Mouse (Mus musculus) subcutaneous adipose tissue, adult 2 months (tissue): Measurements from ENCODE around the gene Grn. TPM values are rescaled to one million over a fixed set of nuclear protein-coding genes. Genes with fewer than 3 reads are reported as not detected.

Experiments used
- polyA plus RNA-seq: library from polyadenylated mRNA; depleted of rRNA; stranded (reverse); fragments of >200 nt; gene quantifications from 2 replicates; pipeline ENCODE4 v1.2.3, GENCODE M21; 2012; ENCODE audit warnings: low replicate concordance; rRNA removed

Grn gene
- polyA plus RNA-seq: 332 and 384 TPM in 2 replicates

DNA sequence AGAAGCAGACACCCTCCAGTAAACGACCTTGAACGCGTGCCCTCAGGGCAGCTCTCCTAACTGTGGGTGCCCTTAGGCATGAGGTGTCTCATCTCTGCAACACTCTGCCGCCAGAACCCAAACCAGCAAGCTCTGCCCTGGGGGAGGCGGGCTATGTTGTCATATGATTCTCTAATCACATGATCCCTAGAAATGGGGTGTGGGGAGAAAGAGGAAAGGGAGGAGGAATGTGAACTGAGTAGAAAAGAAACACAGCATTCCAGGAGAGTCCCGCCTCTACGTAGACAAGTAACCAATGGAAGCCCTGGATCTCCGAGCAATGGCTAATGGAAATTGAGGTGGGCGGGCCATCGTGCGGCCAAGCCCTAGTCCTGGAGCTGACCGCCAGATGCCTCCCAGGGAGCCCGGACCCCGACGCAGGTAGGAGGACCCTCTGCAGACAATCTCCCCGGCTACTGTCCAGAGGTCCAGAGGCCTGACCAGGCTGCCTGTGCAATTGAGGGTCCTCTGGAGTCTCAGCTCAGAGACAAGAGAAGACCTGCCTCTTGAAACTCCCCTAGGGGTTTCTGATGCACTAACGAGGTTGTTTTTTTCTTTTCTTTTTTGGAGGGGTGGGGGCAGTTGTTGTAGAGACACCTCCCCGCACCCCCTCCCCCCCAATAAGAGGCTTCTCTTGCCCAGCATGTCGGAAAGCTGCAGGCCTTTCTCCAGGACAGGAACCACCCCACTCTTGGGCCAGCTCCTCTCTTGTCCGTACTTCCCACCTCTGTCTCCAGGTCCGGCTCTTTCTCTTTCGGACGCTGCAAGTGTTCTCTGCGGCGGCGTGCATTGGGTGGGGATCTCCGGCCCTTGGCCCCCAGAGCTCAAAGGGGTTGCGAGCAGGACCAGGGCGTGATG lies at the start of gene Grn:
Gene Grn (plus strand): TSS at position 195 of the 897 bp plus-strand sequence.

DNA sequence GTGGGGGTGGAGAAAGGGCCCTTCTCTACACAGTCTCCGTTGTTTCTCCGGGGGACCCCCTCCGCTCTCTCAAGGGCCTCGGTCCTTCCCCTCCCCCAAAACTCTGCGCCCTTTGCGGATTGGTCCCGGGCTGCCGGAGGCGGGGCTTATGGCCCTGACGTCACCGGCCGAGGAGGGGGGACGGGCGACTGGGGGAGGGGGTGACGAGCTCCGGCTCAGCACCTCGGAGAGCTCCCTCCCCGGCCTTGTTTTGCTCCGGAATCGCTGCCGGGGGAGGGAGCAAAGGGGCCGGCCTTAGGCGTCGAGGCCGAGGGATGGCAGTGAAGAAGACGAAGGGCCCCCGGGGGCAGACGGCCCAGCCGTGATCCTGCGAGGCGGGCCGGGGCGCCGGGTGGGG lies 36.9 kb upstream of the Grn start, which contains the start of gene Rundc3a:
Gene Rundc3a (plus strand): TSS at position 166 of the 397 bp plus-strand sequence.

DNA sequence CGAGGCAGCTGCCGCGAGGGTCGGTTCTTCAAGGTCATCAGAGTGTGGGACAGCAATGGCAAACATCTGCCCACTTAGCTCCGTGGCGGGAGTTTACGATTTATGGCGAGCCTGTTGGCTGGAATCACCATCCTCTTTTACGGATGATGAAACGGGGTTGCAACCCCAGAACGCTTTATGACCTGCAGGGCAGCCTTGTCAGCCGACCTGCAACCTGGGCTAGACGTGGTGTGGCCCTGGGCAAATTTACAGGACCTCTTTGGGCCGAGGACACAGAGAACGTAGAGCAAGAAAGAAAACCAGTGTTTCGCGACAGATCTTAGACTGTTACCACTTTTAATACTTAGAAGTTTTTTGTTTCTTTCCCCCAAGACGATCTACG lies 22.3 kb upstream of the Grn start, which contains the start of gene Slc25a39:
Gene Slc25a39 (minus strand): TSS at position 113 of the 382 bp plus-strand sequence.

DNA sequence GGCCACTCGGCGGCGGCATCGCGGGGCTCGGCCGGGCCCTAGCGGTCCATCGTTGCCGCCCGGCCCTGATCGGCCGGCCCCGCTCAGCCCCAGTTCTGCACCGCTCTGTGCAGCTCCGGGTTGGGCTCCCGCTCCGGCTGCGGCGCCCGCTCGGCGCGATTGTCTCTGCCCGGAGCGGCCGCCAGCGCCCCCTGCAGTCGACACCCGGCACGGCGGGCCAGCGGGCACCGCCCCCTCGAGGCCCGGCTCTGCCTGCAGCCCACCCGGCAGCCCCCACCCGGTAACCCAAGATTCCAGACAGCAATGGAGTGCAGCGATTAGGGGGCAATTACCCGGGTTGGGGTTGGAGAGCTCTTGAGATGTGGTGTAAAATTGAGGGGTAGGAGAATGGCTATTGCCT lies 17.4 kb downstream of the Grn start, which contains the start of gene Fam171a2:
Gene Fam171a2 (minus strand): TSS at position 186 of the 400 bp plus-strand sequence.

DNA sequence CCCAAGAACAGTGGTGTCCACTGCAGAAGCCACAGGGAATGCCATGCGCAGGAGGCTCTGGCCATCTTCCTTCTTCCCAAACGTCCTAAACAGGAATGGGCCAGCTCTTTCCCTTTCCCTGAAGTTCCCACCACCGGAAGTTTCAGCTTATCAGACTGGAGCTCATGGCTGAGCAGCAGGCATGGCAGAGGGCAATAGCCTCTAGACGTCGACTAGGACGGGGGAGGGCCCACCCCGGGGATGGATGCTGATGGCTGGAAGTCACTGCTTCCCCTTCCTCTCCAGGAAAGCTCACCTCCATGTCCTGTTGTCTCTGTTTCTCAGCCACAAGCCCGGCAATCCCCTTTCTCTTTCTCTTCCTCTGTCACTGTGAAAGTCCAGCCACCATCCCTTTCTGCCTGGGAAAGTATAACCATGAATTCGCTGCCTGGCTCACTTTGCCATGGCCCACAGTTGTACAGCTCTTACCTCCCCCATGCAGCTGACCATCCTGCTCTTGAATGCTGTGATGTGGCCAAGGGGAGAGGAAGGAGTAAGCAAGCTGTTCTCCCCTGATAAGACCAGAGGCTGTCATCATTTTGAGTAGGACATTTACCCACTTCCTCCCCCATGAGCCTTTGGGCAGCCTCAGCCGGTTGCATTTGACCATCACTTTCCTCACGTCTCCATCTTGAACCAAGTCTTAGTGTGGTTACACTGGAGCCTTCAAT lies 39.7 kb downstream of the Grn start, which contains the start of gene Itga2b:
Gene Itga2b (minus strand): TSS at position 475 of the 710 bp plus-strand sequence.

Other genes starting within 250 kb of the Grn start
- gene Lsm12, start 245.0 kb upstream of the Grn start, polyA plus RNA-seq: 47.8 and 68.5 TPM in 2 replicates
- gene G6pc3, start 240.7 kb upstream of the Grn start, polyA plus RNA-seq: 111 and 119 TPM in 2 replicates
- 96.1 and 120 TPM in 2 replicates for gene Hdac5, start 200.1 kb upstream of the Grn start, polyA plus RNA-seq
- gene BC030867, start 181.4 kb upstream of the Grn start, polyA plus RNA-seq: 0.63 and 4.8 TPM in 2 replicates
- 0.36 and 0.50 TPM in 2 replicates for gene Asb16, start 161.6 kb upstream of the Grn start, polyA plus RNA-seq
- 64.4 and 68.1 TPM in 2 replicates for gene Tmub2, start 145.4 kb upstream of the Grn start, polyA plus RNA-seq
- 30.8 and 53.3 TPM in 2 replicates for gene Atxn7l3, start 133.7 kb upstream of the Grn start, polyA plus RNA-seq
- 21.4 and 45.7 TPM in 2 replicates for gene Ubtf, start 110.6 kb upstream of the Grn start, polyA plus RNA-seq
- gene Slc4a1, start 64.1 kb upstream of the Grn start, polyA plus RNA-seq: 0.08 and 0.10 TPM in 2 replicates
- gene Rundc3a, start 36.9 kb upstream of the Grn start, polyA plus RNA-seq: 0.83 and 3.7 TPM in 2 replicates
- gene Slc25a39, start 22.4 kb upstream of the Grn start, polyA plus RNA-seq: 493 and 498 TPM in 2 replicates
- 10.4 and 71.8 TPM in 2 replicates for gene Fam171a2, start 17.4 kb downstream of the Grn start, polyA plus RNA-seq
- 5.7 and 10.0 TPM in 2 replicates for gene Itga2b, start 39.8 kb downstream of the Grn start, polyA plus RNA-seq
- gene Gpatch8, start 126.1 kb downstream of the Grn start, polyA plus RNA-seq: 12.9 and 19.4 TPM in 2 replicates
- 3.0 and 6.1 TPM in 2 replicates for gene Gm11627, start 149.1 kb downstream of the Grn start, polyA plus RNA-seq
- gene Fzd2, start 174.1 kb downstream of the Grn start, polyA plus RNA-seq: 14.0 and 112 TPM in 2 replicates
- gene Meioc, start 233.4 kb downstream of the Grn start, polyA plus RNA-seq: not detected in 2 replicates